Mouse (Mus musculus): Measurements from ENCODE around the gene Cirbp. TPM values are rescaled to one million over a fixed set of nuclear protein-coding genes. Genes with fewer than 3 reads are reported as not detected.

Cirbp gene
- 10 to 100 TPM; 31.7 to 43.1 TPM for total RNA-seq (2021)

DNA sequence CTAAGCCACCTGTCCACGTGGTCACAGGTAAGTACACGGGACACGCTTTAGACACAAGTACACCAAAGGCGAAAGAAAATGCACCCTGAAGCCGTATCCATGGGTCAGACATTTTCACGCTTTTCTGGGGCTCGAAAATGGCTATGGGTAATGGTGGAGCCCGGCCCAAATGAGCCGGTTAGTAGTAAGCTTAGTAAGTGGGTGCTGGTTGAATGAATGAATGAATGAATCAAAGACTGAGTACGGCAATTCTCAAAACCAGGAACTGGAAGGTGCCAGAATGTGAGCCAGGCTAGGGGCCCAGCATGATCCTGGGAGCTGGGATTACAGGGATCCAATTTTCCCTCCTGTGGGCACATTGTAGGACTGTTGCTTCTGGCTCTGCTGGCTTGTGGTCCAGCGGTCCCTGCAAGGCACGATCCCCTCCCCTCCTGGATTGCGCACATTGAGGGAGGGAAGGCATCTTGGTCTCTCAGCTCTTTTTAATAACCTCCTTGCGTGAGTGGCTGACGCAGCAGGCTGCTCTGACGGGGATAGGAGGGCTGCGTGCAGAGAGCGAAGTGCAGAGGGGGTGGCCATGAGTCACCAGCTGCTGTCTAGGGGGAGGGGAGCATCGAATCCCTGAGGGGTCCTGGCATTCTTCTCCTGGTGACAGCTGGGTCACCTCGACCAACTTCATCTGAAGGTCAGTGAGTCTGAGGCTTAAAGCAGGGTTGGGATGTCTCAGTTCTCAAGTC is at the start of gene Cirbp:
Gene Cirbp, plus strand, starts transcription at position 594 of the 737 bp plus-strand sequence.
- no peak for DNase-seq (ENCODE audit: low spot score)
- intact Hi-C loops (cut with DNase I): loop anchor here (1.0 kb wide), 1 partner anchor 20 kb away; no protein-coding TSS in a partner anchor

DNA sequence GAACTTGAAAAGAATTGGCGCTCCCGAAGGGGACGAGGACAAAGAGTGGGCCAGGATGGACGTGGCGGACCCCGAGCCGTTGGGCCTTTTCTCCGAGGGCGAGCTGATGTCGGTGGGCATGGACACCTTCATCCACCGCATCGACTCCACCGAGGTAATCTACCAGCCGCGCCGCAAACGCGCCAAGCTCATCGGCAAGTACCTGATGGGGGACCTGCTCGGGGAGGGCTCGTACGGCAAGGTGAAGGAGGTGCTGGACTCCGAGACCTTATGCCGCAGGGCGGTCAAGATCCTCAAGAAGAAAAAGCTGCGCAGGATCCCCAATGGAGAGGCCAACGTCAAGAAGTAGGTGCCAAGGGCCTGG is 49.2 kb upstream of the Cirbp start:
- intact Hi-C loops (cut with DNase I): loop anchor here (2.0 kb wide), 2 partner anchors 26 to 190 kb away; partner anchors contain the start of gene Arid3a
- no peak for DNase-seq (ENCODE audit: low spot score)

DNA sequence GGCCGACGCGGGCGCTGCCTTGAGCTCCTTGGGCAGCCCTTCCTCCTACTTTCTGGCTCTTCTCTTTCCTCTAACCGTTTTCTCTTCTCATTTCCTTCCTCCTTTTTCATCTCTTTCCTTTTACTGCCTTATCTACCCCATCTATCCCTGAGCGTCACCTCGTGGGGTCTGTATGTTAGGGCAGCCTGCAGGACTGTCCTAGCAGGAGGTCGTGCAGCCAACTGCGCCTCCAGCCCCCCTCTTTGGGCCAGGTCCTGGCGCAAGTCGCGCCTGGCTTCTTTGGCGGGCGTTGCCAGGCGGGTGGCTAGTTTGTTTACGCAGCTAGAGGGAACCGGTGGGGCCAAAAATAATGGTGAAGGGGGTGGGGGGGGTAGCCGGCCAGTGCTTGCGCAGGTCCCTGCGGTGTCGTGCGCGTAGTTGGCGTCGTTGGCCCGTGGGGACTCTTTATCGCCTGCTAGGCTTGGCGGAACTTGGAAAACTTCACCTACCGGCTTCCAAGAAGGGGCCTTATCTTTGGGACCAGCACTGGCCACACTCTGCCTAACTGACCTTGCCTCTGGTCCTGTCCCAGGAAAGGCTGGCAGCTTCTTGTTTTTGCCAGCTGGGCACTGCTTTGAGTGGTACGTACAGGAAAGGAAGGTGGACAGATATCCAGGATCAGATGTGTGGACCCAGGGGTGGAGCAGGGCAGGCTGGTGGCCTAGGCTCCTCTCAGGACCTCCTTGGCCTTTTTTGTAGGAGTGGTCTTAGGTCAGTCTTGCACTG is 48.7 kb upstream of the Cirbp start:
- intact Hi-C loops (cut with DNase I): loop anchor here (2.0 kb wide), 2 partner anchors 26 to 190 kb away; partner anchors contain the start of gene Arid3a
- DNase-seq (ENCODE audit: low spot score): peak; percentile 63

DNA sequence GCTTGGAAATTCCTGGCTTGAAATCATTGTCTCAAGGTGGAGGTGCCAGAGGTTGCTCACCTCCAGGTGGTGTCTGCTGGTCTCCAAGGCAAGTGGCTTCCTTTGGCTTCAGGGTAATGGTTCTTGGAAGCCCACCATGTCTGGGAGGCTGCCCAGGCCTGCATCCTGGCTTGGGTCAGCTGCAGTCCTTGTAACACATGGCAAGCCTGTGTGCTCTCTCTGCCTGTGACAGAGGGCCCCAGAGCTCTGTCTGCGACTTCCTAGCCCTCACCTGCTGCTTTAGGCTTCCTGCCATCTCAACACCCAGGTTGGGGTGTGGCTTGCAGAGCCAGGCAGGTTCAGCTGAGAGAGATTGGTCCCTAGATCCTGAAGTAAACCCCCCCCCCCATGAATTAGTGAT is 48.0 kb upstream of the Cirbp start:
- no peak for DNase-seq (ENCODE audit: low spot score)
- intact Hi-C loops (cut with DNase I): loop anchor here (2.0 kb wide), 2 partner anchors 25 to 191 kb away; partner anchors contain the start of gene Arid3a

DNA sequence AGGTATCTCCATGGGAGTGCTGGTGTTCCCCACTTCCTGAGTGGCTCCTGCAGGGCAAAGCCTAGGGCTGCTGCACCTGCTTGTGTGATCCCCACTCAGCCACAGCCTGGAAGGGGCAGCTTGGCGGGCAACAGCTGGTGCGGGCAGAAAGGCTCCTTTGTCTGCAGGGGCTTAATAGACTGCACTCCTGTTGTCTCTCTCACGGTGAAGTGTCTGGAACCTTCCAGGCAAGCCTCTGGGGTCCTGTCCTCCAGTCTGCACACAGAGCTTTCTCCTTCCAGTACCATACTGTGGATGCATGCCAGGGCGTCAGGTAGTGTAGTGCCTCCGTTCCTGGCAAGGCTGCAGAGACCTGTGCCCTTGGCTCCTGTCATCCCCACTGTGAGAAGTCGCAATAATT is 47.2 kb upstream of the Cirbp start:
- no peak for DNase-seq (ENCODE audit: low spot score)
- intact Hi-C loops (cut with DNase I): no loop called here

DNA sequence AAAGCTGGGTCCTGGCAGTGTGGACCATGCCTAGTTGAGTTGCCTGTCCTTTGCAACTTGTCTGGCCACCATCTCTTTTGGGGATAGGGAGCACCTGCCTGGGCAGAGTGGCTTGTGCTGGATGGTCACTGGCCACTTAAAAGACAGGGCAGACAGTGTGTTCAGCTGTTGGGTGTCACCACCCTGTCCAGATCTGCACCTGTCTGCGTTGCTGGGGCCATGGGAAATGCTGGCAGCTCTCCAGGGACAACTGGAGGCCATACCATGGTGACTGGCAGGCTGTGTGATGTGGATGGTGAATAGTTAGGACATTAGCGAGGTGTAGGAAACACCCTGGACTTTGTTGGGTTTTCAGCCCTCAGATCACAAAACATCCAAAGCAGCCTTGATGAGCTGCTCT is 45.6 kb upstream of the Cirbp start:
- intact Hi-C loops (cut with DNase I): no loop called here
- DNase-seq (ENCODE audit: low spot score): no peak

DNA sequence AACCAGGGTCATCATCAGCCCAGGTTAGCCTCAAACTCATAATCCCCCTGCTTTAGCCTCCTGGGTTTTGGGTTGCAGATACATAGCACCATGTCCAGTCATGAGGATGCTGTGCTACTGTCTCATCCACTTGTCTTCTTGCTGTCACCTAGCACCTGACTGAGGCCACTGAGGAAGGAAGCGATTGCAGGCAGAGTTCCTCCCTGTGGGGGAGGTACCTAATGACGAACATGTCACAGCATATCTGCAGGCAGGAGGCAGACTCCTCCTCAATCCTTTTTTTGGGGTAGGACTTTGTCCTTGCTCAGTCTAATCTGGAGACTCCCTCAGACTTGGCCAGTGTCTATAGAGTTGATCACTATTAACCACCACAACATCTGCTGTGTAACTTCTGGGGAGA is 44.1 kb upstream of the Cirbp start:
- no peak for DNase-seq (ENCODE audit: low spot score)
- intact Hi-C loops (cut with DNase I): no loop called here

DNA sequence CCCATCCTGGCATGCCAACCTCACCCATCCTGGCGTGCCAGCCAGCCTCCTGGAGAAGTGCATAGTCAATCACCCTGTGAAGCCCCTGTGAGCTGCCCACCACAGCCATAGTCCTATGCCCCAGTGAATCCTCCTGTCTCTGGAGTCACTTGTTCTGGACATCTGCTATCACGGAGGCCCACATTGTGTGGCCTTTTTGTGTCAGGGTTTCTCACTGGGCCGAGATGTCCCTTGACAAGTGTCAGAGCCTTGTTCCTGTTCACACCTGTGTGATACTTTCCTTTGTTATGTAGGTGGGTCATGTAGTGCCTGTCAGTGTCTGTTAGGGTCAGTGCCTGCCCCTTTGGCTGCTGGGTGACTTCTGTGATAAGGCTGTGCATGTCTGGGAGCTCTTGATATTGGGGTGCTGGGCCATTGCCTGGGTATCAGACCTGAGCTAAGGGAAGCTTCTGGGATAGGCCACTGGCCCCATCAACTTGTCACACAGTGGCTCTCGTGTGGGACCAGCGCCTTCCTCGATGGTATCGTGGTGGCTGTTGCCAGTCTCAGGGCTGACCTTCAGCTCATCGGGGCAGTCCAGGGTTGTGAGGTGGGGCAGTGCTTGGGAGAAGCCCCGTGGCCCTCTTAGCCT is 41.7 kb upstream of the Cirbp start:
- intact Hi-C loops (cut with DNase I): no loop called here
- DNase-seq (ENCODE audit: low spot score): no peak

DNA sequence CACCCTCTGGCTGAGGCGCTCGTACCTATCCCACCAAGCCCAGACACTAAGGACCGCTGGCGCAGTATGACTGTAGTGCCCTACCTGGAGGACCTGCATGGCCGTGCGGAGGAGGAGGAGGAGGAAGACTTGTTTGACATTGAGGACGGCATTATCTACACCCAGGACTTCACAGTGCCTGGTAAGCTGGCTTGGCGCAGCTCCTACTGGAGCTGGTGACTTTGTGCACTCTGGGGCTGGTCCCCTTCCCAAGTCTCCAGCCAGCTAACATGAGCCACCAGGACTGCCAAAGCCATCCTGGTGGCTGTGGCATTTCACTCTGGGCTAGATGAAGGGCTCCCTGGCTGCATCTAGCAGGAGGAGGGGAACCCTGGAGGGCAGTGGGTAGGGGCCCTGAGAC is 37.9 kb upstream of the Cirbp start:
- no peak for DNase-seq (ENCODE audit: low spot score)
- intact Hi-C loops (cut with DNase I): no loop called here

DNA sequence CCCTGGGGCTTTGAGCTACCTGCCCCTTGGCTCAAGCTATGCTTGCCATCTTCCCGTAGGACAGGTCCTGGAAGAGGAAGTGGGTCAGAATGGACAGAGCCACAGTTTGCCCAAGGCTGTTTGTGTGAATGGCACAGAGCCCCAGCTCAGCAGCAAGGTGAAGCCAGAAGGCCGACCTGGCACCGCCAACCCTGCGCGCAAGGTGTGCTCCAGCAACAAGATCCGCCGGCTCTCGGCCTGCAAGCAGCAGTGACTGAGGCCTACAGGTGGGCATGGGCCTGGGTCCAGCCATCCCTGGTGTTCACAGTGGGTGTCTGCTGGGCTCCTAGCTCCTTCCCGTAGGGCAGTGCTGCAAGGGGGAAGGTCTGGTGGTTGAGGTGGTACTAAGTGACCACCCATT is 35.9 kb upstream of the Cirbp start:
- DNase-seq (ENCODE audit: low spot score): no peak
- intact Hi-C loops (cut with DNase I): no loop called here

DNA sequence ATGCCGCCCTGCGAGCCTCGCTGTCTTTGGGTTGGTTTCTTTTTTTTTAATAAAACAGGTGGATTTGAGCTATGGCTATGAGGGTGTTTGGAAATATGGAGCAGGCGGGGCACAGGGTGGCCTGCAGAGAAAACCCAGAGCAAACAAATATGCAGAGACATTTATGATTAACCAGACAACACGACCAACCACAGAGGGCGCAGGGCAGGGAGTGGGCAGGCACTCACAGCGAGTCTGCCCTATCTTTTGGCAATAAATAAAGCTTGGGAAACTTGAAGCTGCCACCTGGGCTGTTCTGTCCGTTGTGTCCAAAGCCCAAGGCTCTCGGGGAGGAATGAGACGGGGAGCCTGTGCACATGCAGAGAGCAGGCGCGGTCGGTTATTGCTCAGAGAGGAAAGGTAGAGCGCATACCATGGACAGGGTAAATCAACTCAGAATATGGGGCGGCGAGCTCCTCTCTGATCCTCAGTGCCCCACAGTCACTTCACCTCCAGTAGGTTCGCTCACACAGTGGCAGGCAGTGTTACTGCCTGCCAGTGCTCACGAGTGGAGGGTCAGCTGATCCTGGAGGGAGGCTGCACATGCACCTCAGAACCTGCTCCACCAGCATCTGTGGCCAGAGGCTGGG is 35.3 kb upstream of the Cirbp start:
- intact Hi-C loops (cut with DNase I): no loop called here
- DNase-seq (ENCODE audit: low spot score): no peak

DNA sequence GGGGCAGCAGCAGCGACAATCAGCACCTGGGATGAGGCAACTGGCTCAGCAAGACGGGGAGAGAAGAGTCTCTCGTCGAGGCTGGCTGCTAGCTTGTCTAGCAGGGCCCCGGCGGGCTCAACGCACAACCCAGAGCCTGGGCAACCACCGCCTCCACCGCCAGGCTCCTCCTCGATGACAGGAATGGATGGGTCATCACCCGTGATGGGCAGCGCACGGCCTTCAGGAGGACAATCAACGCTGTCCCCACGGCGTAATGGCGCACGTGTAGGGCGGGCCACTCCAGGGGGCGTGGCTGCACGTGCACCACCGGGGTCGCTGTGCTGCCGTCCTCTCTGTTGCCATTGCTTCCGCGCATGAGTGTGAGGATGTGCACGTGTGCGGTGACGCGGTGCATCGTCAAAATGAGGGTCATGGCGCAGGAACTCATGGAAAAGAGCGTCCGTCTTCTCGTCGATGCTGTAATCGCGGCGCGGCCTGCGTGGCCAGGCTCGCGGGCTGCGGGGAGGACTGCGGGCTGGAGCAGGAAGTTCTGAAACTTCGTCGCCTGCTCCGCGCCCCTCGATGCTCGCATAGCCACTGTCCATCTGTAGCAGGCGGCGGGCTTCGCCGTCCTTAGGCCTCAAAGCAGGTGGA is 34.4 kb upstream of the Cirbp start:
- intact Hi-C loops (cut with DNase I): no loop called here
- no peak for DNase-seq (ENCODE audit: low spot score)

DNA sequence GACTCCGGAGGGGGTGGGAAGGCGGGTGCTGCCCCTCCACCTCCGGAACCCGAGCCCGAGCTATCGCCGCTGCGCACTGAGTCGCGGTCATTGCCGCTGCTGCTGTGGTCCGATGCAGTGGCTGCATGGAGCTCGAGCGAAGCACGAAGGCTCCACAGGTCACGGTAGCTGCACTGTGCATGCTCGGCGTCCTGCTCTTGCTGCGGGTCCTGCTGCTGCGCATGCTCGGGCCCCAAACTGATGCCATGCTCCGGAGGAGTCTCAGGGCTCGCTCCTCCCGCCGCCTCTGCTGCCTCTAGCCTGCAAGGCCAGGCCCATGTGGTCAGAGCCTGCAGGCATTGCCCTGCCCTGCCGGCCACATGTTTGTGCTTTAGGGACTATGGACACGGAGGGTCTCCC is 33.8 kb upstream of the Cirbp start:
- intact Hi-C loops (cut with DNase I): no loop called here
- no peak for DNase-seq (ENCODE audit: low spot score)

DNA sequence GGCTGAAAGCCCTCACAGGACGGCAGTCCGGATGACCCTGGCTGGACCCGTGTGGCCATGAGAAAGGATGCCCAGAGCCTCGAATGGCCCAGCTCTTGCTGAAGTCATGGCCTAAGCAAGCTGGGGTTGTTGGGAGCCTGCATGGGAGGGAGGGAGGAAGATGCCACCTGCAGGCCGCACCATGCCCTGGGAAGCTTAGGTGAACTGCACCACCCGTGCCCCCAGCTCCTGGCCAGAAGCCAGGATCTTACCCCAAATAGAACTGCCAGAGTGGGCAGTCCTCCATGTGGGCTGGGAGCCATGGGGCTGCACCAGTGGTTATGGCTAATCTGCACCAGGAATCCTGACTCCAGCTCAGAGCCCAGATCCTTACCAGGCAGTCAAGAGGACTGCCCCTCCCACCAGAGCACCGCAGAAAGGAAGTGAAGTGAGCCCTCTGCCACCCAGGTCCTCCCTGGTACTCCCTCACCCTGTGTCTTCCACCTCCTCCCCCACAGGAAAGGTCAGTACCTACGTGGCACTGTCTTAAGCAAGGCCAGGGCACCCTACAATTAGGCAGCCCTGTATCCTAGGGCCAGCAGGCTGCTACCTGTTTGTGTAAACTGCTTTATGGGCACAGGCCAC is 32.4 kb upstream of the Cirbp start:
- DNase-seq (ENCODE audit: low spot score): peak; percentile 37
- intact Hi-C loops (cut with DNase I): no loop called here

DNA sequence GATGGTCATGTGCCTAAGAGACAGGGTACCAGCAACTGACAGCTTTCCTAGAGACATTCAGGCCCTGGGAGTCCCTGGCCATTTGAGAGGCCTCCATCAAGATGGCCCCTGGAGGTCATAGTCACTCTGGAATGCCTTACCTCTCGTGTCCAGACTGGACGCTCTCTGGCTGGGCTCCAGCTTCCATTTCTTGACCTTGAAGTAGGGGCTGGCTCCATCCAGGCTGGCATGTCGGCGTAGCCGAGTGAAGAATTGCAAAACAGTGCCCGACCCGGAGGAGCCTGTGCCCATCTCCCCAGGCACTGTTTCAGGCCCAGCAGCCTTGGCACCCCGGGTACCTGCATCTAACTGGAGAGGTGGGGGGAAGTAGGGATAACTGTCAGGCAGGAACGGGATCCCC is 31.4 kb upstream of the Cirbp start:
- DNase-seq (ENCODE audit: low spot score): no peak
- intact Hi-C loops (cut with DNase I): no loop called here

DNA sequence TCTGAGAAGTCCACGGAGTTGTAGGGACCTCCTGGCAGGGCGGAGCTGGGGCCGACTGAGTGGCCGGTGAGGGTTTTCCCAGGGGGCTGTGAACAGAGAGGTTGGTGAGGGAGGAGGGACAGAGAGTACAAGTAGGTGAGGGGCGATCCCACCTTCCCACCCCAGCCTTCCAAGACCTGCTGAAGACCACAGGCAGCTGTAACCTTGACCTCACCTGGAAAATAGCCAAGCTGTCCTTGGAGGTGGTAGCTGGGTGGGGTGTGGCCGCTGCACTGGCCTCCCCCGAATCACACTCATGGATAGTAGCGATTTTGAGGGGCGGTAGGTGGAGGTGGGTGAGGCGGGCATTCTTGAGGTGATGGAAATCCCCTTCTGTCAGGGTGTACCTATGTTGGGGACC is 30.6 kb upstream of the Cirbp start:
- no peak for DNase-seq (ENCODE audit: low spot score)

DNA sequence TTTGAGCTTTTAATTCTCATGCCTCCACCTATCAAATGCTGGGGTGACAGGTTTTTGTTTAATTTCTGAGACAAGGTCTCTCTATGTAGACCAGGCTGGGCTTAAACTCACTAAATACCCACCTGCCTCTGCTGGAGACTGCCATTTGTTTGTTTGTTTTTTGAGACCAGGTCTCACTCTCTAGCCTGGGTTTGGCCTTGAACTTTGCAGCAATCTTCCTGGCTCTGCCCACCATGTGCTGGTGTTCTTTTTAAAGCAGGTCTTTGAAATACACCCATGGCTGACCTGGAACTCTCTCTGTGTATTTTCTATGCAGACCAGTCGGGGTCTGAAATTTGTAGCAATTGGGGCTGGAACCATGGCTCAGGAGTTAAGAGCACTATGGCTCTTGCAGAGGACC is 30.1 kb upstream of the Cirbp start:
- intact Hi-C loops (cut with DNase I): loop anchor here (5.0 kb wide), 1 partner anchor 148 kb away; the partner anchor contains the start of gene Cnn2

More for the DNA sequence above, 30.6 kb upstream of the Cirbp start:
- intact Hi-C loops (cut with DNase I): loop anchor here (5.0 kb wide), 1 partner anchor 148 kb away; the partner anchor contains the start of gene Cnn2

DNA sequence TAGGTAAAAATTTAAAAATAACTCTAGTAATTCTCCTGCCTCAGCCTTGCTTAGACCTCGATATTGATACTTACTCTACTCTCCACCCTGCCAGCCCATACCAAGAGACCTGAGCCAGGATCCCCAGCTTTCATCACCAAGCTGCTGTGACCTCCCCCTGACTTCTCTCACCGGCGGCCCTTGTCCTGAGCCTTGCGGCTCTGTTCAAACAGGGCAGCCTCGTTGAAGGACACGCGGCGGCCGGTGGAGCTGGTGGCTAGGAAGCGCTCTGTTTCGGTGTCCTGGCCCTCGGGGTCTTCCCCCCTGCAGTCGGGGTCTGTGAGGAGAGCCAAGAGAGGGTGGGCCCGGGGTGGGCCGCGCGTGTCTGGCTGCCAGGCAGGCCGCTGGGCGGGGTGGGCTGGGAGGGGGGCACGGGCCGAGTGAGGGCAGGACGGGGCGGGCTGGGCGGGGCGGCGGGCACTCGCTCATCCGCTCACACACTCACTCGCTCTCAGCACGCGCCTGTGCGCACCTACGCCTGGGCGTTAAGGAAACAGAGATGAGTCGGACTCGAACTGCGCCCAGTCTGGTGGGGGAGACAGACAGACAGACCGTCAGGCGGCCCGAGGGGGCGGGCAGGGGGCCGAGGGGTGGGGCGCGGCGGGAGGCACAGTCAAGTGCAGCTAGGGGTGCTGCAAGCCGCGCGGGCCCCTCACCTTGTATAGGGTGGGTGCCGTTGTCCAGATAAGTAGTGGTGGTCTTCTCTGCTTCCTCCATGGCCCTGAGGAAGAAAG is 29.4 kb upstream of the Cirbp start:
- intact Hi-C loops (cut with DNase I): loop anchor here (5.0 kb wide), 1 partner anchor 149 kb away; the partner anchor contains the start of gene Cnn2
- DNase-seq (ENCODE audit: low spot score): no peak

More for the DNA sequence above, 30.1 kb upstream of the Cirbp start:
- no peak for DNase-seq (ENCODE audit: low spot score)
